18 mouse cellular contexts compared by ENCODE assay signal in genomic region chr9:69292353-69292752, GRCm38 (mm10).
A peak's percentile ranks its signal among the peaks of the same experiment; 100 is the strongest.
DNase-seq lines count a peak whose midpoint lies in the region; ATAC-seq lines count a peak whose summit lies in the region.
"Had no signal": no experiment of that assay in that cellular context is flagged by ENCODE, and none has a peak within 500 bp of the region (broad histone marks: within the 10 kb centered on the region; RNA-seq: fewer than 3 reads in every experiment).

No protein-coding gene starts in this region.

- no peak overlapping the region for H3K4me3 ChIP-seq in hindbrain, embryonic 15.5 days
- H3K4me3 ChIP-seq in hindbrain, embryonic 13.5 days, result no peak overlapping the region
- peak overlapping the region; percentile 83; the same call in 1 of the 2 replicates for H3K4me3 ChIP-seq in embryonic facial prominence, embryonic 10.5 days
- H3K4me3 ChIP-seq in embryonic facial prominence, embryonic 12.5 days, result no peak overlapping the region
- peak overlapping the region; percentile 11; the same call in 1 of the 2 replicates for H3K4me3 ChIP-seq in midbrain, embryonic 15.5 days
- H3K4me3 ChIP-seq: stomach, embryonic 15.5 days had no signal

- peak overlapping the region; percentile 20; the same call in 1 of the 2 replicates for H3K4me2 ChIP-seq in hindbrain, embryonic 15.5 days
- no peak overlapping the region for H3K4me2 ChIP-seq in hindbrain, embryonic 13.5 days
- peak overlapping the region; percentile 93 for H3K4me2 ChIP-seq in embryonic facial prominence, embryonic 12.5 days (replicated peaks)
- H3K4me2 ChIP-seq in midbrain, embryonic 15.5 days, result peak overlapping the region; percentile 26; the same call in 1 of the 2 replicates
- H3K4me2 ChIP-seq: stomach, embryonic 15.5 days had no signal

- peaks cover 7% of the 10 kb centered on the region for H3K27me3 ChIP-seq in hindbrain, embryonic 15.5 days
- H3K27me3 ChIP-seq in hindbrain, embryonic 13.5 days, result peaks cover 45% of the 10 kb centered on the region
- peaks cover 49% of the 10 kb centered on the region for H3K27me3 ChIP-seq in embryonic facial prominence, embryonic 10.5 days (replicated peaks; ENCODE audit: low read depth, poor library complexity, severe bottlenecking)
- H3K27me3 ChIP-seq in embryonic facial prominence, embryonic 12.5 days, result 0 out of 2 replicates have a peak, but pooled peaks cover 6% of the 10 kb centered on the region
- H3K27me3 ChIP-seq in midbrain, embryonic 15.5 days (replicated peaks), result peaks cover 12% of the 10 kb centered on the region

- DNase-seq in embryonic facial prominence, embryonic 10.5 days (ENCODE audit: low spot score), result no peak
- DNase-seq in kidney, postnatal 10 days, result no peak
- DNase-seq in B cell, adult 2 months, result no peak
- DNase-seq: adrenal gland, postnatal 14 days; cerebellum, adult 2 months; cerebellum, postnatal 36 days; gastrocnemius, postnatal 36 days; kidney, postnatal 36 days; liver; lung, postnatal 14 days; thymus, postnatal 36 days had no signal

- no peaks in the 10 kb centered on the region for H3K36me3 ChIP-seq in hindbrain, embryonic 15.5 days
- H3K36me3 ChIP-seq in hindbrain, embryonic 13.5 days, result no peaks in the 10 kb centered on the region
- no peaks in the 10 kb centered on the region for H3K36me3 ChIP-seq in embryonic facial prominence, embryonic 10.5 days (replicated peaks)
- H3K36me3 ChIP-seq in embryonic facial prominence, embryonic 12.5 days, result no peaks in the 10 kb centered on the region
- no peaks in the 10 kb centered on the region for H3K36me3 ChIP-seq in midbrain, embryonic 15.5 days (replicated peaks)
- H3K36me3 ChIP-seq: stomach, embryonic 15.5 days had no signal

- WGBS in hindbrain, embryonic 15.5 days, result 75% methylated on average over 5 of the region's 5 CpGs
- WGBS in hindbrain, embryonic 13.5 days, result 70% methylated on average over 5 of the region's 5 CpGs
- WGBS in embryonic facial prominence, embryonic 10.5 days, result 22% methylated on average over 5 of the region's 5 CpGs
- WGBS in embryonic facial prominence, embryonic 12.5 days, result 19% methylated on average over 5 of the region's 5 CpGs
- WGBS in midbrain, embryonic 15.5 days, result 53% methylated on average over 5 of the region's 5 CpGs

- no peaks in the 10 kb centered on the region for H3K9me3 ChIP-seq in hindbrain, embryonic 15.5 days
- no peaks in the 10 kb centered on the region for H3K9me3 ChIP-seq in hindbrain, embryonic 13.5 days
- no peaks in the 10 kb centered on the region for H3K9me3 ChIP-seq in embryonic facial prominence, embryonic 10.5 days
- H3K9me3 ChIP-seq in embryonic facial prominence, embryonic 12.5 days, result no peaks in the 10 kb centered on the region
- H3K9me3 ChIP-seq in midbrain, embryonic 15.5 days, result no peaks in the 10 kb centered on the region
- H3K9me3 ChIP-seq: stomach, embryonic 15.5 days had no signal

- no peak for ATAC-seq in hindbrain, embryonic 15.5 days (ENCODE audit: low FRiP score, low read depth)
- ATAC-seq in hindbrain, embryonic 13.5 days (ENCODE audit: low FRiP score), result no peak
- no peak for ATAC-seq in embryonic facial prominence, embryonic 12.5 days (ENCODE audit: insufficient number of reproducible peaks, insufficient read depth, low FRiP score, low TSS enrichment)
- no peak for ATAC-seq in midbrain, embryonic 15.5 days (replicated peaks)
- ATAC-seq: forebrain, embryonic 16.5 days; intestine, postnatal 0 days had no signal

- peaks cover 23% of the 10 kb centered on the region for H3K4me1 ChIP-seq in hindbrain, embryonic 15.5 days (replicated peaks)
- H3K4me1 ChIP-seq in hindbrain, embryonic 13.5 days (replicated peaks), result peaks cover 25% of the 10 kb centered on the region
- peaks cover 77% of the 10 kb centered on the region for H3K4me1 ChIP-seq in embryonic facial prominence, embryonic 10.5 days
- H3K4me1 ChIP-seq in embryonic facial prominence, embryonic 12.5 days, result peaks cover 51% of the 10 kb centered on the region
- H3K4me1 ChIP-seq in midbrain, embryonic 15.5 days, result peaks cover 25% of the 10 kb centered on the region

- no peak overlapping the region for H3K9ac ChIP-seq in hindbrain, embryonic 15.5 days
- H3K9ac ChIP-seq in hindbrain, embryonic 13.5 days, result no peak overlapping the region
- H3K9ac ChIP-seq in embryonic facial prominence, embryonic 12.5 days, result no peak overlapping the region
- H3K9ac ChIP-seq in midbrain, embryonic 15.5 days, result no peak overlapping the region
- H3K9ac ChIP-seq: stomach, embryonic 15.5 days had no signal

- H3K27ac ChIP-seq in hindbrain, embryonic 15.5 days (replicated peaks), result no peak overlapping the region
- H3K27ac ChIP-seq in hindbrain, embryonic 13.5 days, result no peak overlapping the region
- H3K27ac ChIP-seq in embryonic facial prominence, embryonic 10.5 days (replicated peaks), result 0 out of 2 replicates have a peak overlapping the region, but pooled peaks have one; percentile 88
- H3K27ac ChIP-seq in embryonic facial prominence, embryonic 12.5 days, result no peak overlapping the region
- no peak overlapping the region for H3K27ac ChIP-seq in midbrain, embryonic 15.5 days
- H3K27ac ChIP-seq: stomach, embryonic 15.5 days had no signal

Comparison
In these comparisons a context has a peak if more than half of its experiments do, and no peak if none do; other contexts are left out.
1. H3K4me3 ChIP-seq: peak in embryonic facial prominence, embryonic 10.5 days (single experiment) and midbrain, embryonic 15.5 days (single experiment); none in hindbrain, embryonic 15.5 days (single experiment), hindbrain, embryonic 13.5 days (single experiment) and embryonic facial prominence, embryonic 12.5 days (single experiment).